Mouse (Mus musculus): ENCODE data around the gene Dhrs1.

DNA sequence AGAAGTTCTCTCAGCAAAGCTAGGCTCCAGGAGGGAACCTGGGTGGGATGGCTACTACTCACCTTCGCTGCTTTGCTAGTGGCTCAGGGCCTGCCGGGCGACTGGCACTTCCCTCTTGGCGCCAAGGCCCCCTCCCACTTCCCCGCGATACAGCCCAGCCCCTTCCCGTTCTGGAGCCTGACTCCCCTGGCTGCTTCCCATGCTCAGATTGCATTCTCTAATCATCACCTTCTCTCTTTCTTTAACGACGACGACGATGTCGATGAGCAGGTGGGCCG, 38.4 kb upstream of the Dhrs1 start, which contains the start of gene Adcy4:
- no peak for TF ChIP-seq CTCF (IDR thresholded peaks at IDR 0.05; ENCODE audit: low read depth)
- no peak for TF ChIP-seq EP300 (IDR thresholded peaks at IDR 0.05; ENCODE audit: low read depth)
